Mouse (Mus musculus) lung, postnatal 0 days (tissue): ENCODE results near the gene St8sia2.

Source experiments
- CTCF ChIP-seq: IDR thresholded peaks from 2 replicates; pipeline ENCODE4 v1.5.1; 2016; ENCODE audit warnings: antibody characterized with exemption, mild to moderate bottlenecking
- EP300 ChIP-seq: IDR thresholded peaks from 2 replicates; pipeline ENCODE4 v1.6.1; 2016; ENCODE audit warnings: antibody characterized with exemption, mild to moderate bottlenecking, control low read depth

GRCm38 (mm10) chr7:73938046-73938810 lies 75.3 kb downstream of the St8sia2 start:
- TF ChIP-seq CTCF (no peak), EP300 (no peak)
